Mouse (Mus musculus) hindbrain, embryonic 10.5 days (tissue): ENCODE measurements at regions not wholly inside any gene's neighbourhood (a gene's known extent, or its start where the extent isn't known, plus 50 kb on each side); places are given as distances from the start of the nearest gene placed in this dataset.

Source experiments
- DNase-seq: peaks from one replicate; pipeline ENCODE4 v3.0.0-alpha.2; 2017; ENCODE audit warnings: low spot score
- H3K27ac ChIP-seq: fragments of 300-500 bp; sonication (generic); 2 replicates; pipeline ENCODE4 v1.5.1; 2016; ENCODE audit warnings: mild to moderate bottlenecking, moderate library complexity
- H3K27me3 ChIP-seq: fragments of 300-500 bp; sonication (generic); 2 replicates; pipeline ENCODE4 v1.6.1; 2016; ENCODE audit warnings: mild to moderate bottlenecking; ENCODE audit not compliant: poor library complexity, insufficient read depth, severe bottlenecking
- H3K36me3 ChIP-seq: fragments of 300-500 bp; sonication (generic); 2 replicates; pipeline ENCODE4 v1.6.1; 2016; ENCODE audit warnings: mild to moderate bottlenecking, moderate library complexity
- H3K4me1 ChIP-seq: fragments of 300-500 bp; sonication (generic); replicated peaks from 2 replicates; pipeline ENCODE4 v1.6.1; 2016; ENCODE audit warnings: mild to moderate bottlenecking
- H3K4me3 ChIP-seq: fragments of 300-500 bp; sonication (generic); 2 replicates; pipeline ENCODE4 v1.5.1; 2016; ENCODE audit warnings: mild to moderate bottlenecking, moderate library complexity
- H3K9me3 ChIP-seq: fragments of 300-500 bp; sonication (generic); 2 replicates; pipeline ENCODE4 v1.6.1; 2016; ENCODE audit warnings: mild to moderate bottlenecking, moderate library complexity
- WGBS: fragments of 180-500 bp; shearing (Covaris S2); methylation state at CpG from one replicate; pipeline ENCODE4 v1.1.7; 2016; 5-methylcytosine and 5-hydroxymethylcytosine counted together

GRCm38 (mm10) chr19:27694478-27694877, 264.9 kb upstream of the Pum3 start:
- H3K4me3 ChIP-seq: no peak overlapping the region
- DNase-seq: no peak

GRCm38 (mm10) chr19:27693706-27694105, 264.1 kb upstream of the Pum3 start:
- DNase-seq: no peak
- Histone ChIP-seq H3K36me3 (no peaks in the 10 kb centered on the region), H3K4me3 (no peak overlapping the region), H3K27ac (no peak overlapping the region), H3K9me3 (peaks cover 3% of the 10 kb centered on the region; the same call in 1 of the 2 replicates), H3K4me1 (no peaks in the 10 kb centered on the region), H3K27me3 (no peaks in the 10 kb centered on the region)
- 75% methylated on average over 7 of the region's 7 CpGs for WGBS

More at GRCm38 (mm10) chr19:27694478-27694877, 264.9 kb upstream of the Pum3 start:
- H3K27me3 ChIP-seq: no peaks in the 10 kb centered on the region
- no peaks in the 10 kb centered on the region for H3K36me3 ChIP-seq
- peaks cover 3% of the 10 kb centered on the region; the same call in 1 of the 2 replicates for H3K9me3 ChIP-seq
- no peaks in the 10 kb centered on the region for H3K4me1 ChIP-seq
- no peak overlapping the region for H3K27ac ChIP-seq
- 65% methylated on average over 4 of the region's 4 CpGs for WGBS

GRCm38 (mm10) chr19:27692944-27693343, 263.3 kb upstream of the Pum3 start:
- Histone ChIP-seq H3K36me3 (no peaks in the 10 kb centered on the region), H3K9me3 (peaks cover 3% of the 10 kb centered on the region; the same call in 1 of the 2 replicates), H3K27ac (no peak overlapping the region), H3K4me3 (no peak overlapping the region), H3K27me3 (no peaks in the 10 kb centered on the region), H3K4me1 (no peaks in the 10 kb centered on the region)
- WGBS: 95% methylated on average over 6 of the region's 6 CpGs
- no peak for DNase-seq

- WGBS: 48% methylated on average over 2 of the region's 2 CpGs
- 0 out of 2 replicates have a peak, but pooled peaks cover 2% of the 10 kb centered on the region for H3K9me3 ChIP-seq
- DNase-seq: no peak
These were observed 253.8 kb upstream of the Pum3 start for GRCm38 (mm10) chr19:27683426-27683825.

GRCm38 (mm10) chr19:27679427-27679826, 249.8 kb upstream of the Pum3 start:
- H3K4me1 ChIP-seq: no peaks in the 10 kb centered on the region
- DNase-seq: no peak

More at GRCm38 (mm10) chr19:27683426-27683825, 253.8 kb upstream of the Pum3 start:
- Histone ChIP-seq H3K27ac (no peak overlapping the region), H3K27me3 (no peaks in the 10 kb centered on the region), H3K36me3 (no peaks in the 10 kb centered on the region), H3K4me1 (no peaks in the 10 kb centered on the region), H3K4me3 (no peak overlapping the region)

GRCm38 (mm10) chr19:27672679-27673190, 243.1 kb upstream of the Pum3 start:
- 88% methylated on average over 2 of the region's 2 CpGs for WGBS
- no peak for DNase-seq

More at GRCm38 (mm10) chr19:27679427-27679826, 249.8 kb upstream of the Pum3 start:
- H3K36me3 ChIP-seq: no peaks in the 10 kb centered on the region
- no peaks in the 10 kb centered on the region for H3K9me3 ChIP-seq
- no peaks in the 10 kb centered on the region for H3K27me3 ChIP-seq
- WGBS: 82% methylated on average over 7 of the region's 7 CpGs
- H3K27ac ChIP-seq: no peak overlapping the region
- no peak overlapping the region for H3K4me3 ChIP-seq

GRCm38 (mm10) chr19:27663296-27663695, 233.7 kb upstream of the Pum3 start:
- Histone ChIP-seq H3K4me3 (no peak overlapping the region), H3K36me3 (no peaks in the 10 kb centered on the region), H3K9me3 (no peaks in the 10 kb centered on the region), H3K4me1 (no peaks in the 10 kb centered on the region), H3K27me3 (no peaks in the 10 kb centered on the region), H3K27ac (no peak overlapping the region)
- no peak for DNase-seq
- 71% methylated on average over 2 of the region's 2 CpGs for WGBS

More at GRCm38 (mm10) chr19:27672679-27673190, 243.1 kb upstream of the Pum3 start:
- H3K9me3 ChIP-seq: no peaks in the 10 kb centered on the region
- H3K4me3 ChIP-seq: no peak overlapping the region
- H3K4me1 ChIP-seq: 0 out of 2 replicates have a peak, but pooled peaks cover 3% of the 10 kb centered on the region
- H3K36me3 ChIP-seq: no peaks in the 10 kb centered on the region
- no peak overlapping the region for H3K27ac ChIP-seq
- no peaks in the 10 kb centered on the region for H3K27me3 ChIP-seq

- H3K36me3 ChIP-seq: no peaks in the 10 kb centered on the region
- H3K4me1 ChIP-seq: peaks cover 7% of the 10 kb centered on the region; the same call in 1 of the 2 replicates
- no peak overlapping the region for H3K27ac ChIP-seq
- DNase-seq: peak; percentile 14
- WGBS: 8% methylated on average over 3 of the region's 3 CpGs
- no peaks in the 10 kb centered on the region for H3K9me3 ChIP-seq
- H3K4me3 ChIP-seq: no peak overlapping the region
- H3K27me3 ChIP-seq: no peaks in the 10 kb centered on the region
These were observed 211.4 kb upstream of the Pum3 start for GRCm38 (mm10) chr19:27641001-27641400.

GRCm38 (mm10) chr19:27633105-27633504, 203.5 kb upstream of the Pum3 start:
- H3K36me3 ChIP-seq: no peaks in the 10 kb centered on the region
- no peak overlapping the region for H3K27ac ChIP-seq
- no peak for DNase-seq
- no peaks in the 10 kb centered on the region for H3K4me1 ChIP-seq
- no peak overlapping the region for H3K4me3 ChIP-seq
- no peaks in the 10 kb centered on the region for H3K27me3 ChIP-seq
- no peaks in the 10 kb centered on the region for H3K9me3 ChIP-seq
- WGBS: 80% methylated on average over 6 of the region's 6 CpGs

GRCm38 (mm10) chr19:27627626-27628025, 198.0 kb upstream of the Pum3 start:
- 96% methylated on average over 1 of the region's 1 CpGs for WGBS
- H3K27me3 ChIP-seq: no peaks in the 10 kb centered on the region
- H3K36me3 ChIP-seq: no peaks in the 10 kb centered on the region
- H3K4me3 ChIP-seq: no peak overlapping the region
- no peak overlapping the region for H3K27ac ChIP-seq
- H3K4me1 ChIP-seq: no peaks in the 10 kb centered on the region
- no peaks in the 10 kb centered on the region for H3K9me3 ChIP-seq
- no peak for DNase-seq

GRCm38 (mm10) chr19:27617522-27617921, 187.9 kb upstream of the Pum3 start:
- no peaks in the 10 kb centered on the region for H3K4me1 ChIP-seq
- 77% methylated on average over 5 of the region's 5 CpGs for WGBS
- H3K4me3 ChIP-seq: no peak overlapping the region
- DNase-seq: no peak
- no peak overlapping the region for H3K27ac ChIP-seq
- no peaks in the 10 kb centered on the region for H3K27me3 ChIP-seq
- H3K36me3 ChIP-seq: no peaks in the 10 kb centered on the region
- H3K9me3 ChIP-seq: no peaks in the 10 kb centered on the region

- 89% methylated on average over 2 of the region's 2 CpGs for WGBS
- DNase-seq: no peak
- no peak overlapping the region for H3K27ac ChIP-seq
- H3K36me3 ChIP-seq: no peaks in the 10 kb centered on the region
- no peaks in the 10 kb centered on the region for H3K9me3 ChIP-seq
- H3K4me3 ChIP-seq: no peak overlapping the region
- peaks cover 10% of the 10 kb centered on the region for H3K4me1 ChIP-seq
- H3K27me3 ChIP-seq: 0 out of 2 replicates have a peak, but pooled peaks cover 2% of the 10 kb centered on the region
These were observed 177.3 kb upstream of the Pum3 start for GRCm38 (mm10) chr19:27606933-27607332.

GRCm38 (mm10) chr19:27603296-27603695, 173.7 kb upstream of the Pum3 start:
- 21% methylated on average over 8 of the region's 8 CpGs for WGBS
- Histone ChIP-seq H3K9me3 (no peaks in the 10 kb centered on the region), H3K36me3 (no peaks in the 10 kb centered on the region), H3K27ac (no peak overlapping the region), H3K27me3 (0 out of 2 replicates have a peak, but pooled peaks cover 2% of the 10 kb centered on the region), H3K4me3 (no peak overlapping the region), H3K4me1 (peaks cover 17% of the 10 kb centered on the region)
- no peak for DNase-seq
